Mouse (Mus musculus): ENCODE data around the gene Zfr. TPM values are rescaled to one million over a fixed set of nuclear protein-coding genes. Genes with fewer than 3 reads are reported as not detected.
A peak's percentile ranks its signal among the peaks of the same experiment; 100 is the strongest.

Zfr gene
- total and polyA plus RNA-seq, 3 experiments, result 47.5 to 89.8 (median 84.9) TPM

DNA sequence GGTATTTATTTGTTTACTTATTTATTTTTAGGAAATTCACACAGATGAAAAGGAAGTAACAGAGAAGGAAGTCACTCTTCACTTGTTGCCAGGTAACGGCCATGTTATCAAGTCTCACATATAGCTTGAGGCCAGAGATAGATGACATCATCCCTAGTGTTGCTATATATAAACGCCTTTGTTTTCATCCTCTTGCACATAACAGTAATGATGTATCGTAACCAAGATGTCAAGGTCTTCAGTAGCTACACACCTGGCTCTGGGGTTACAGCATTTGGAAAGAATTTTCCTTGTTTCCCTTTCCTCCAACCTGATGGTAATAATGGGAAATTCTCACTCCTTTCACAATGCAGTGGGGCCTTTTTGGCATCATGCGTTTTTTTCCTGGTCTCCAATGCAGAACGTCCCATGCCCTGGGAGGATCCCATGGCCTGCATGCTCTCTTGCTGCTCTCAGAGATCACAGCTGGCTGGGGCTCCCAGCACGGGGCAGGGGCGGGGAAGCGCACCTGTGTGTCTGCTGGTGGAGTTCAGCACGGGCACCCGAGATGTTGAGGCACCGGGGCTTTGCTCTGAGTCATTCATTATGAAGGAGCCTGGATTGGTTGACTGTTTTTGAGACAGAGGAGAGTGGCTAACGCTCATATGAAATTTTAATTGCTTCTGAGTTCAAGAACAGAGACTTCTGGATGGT is 112.8 kb downstream of the Zfr start (continued):
- TF ChIP-seq MAZ (IDR thresholded peaks at IDR 0.05; ENCODE audit: low read depth, low read length), result no peak
- peak; percentile 56 for TF ChIP-seq MXI1 (IDR thresholded peaks at IDR 0.05; ENCODE audit: low read depth, low read length)
- TF ChIP-seq JUND (conservative IDR thresholded peaks at IDR 0.05; ENCODE audit: low read depth, low read length), result peak; percentile 86
- no peak; the same call in 1 of the 2 replicates for TF ChIP-seq RCOR1 (conservative IDR thresholded peaks at IDR 0.05; ENCODE audit: low read depth, low read length)
- 0 out of 2 replicates have a peak, but pooled peaks have one; percentile 36 for TF ChIP-seq SIN3A (IDR thresholded peaks at IDR 0.05; ENCODE audit: low read length)
- peak; percentile 62; the same call in 1 of the 2 replicates for TF ChIP-seq MEF2A (IDR thresholded peaks at IDR 0.05; ENCODE audit: borderline replicate concordance, low read depth, low read length)
- TF ChIP-seq SMC3 (IDR thresholded peaks at IDR 0.05; ENCODE audit: low read depth, low read length), result no peak
- no peak for TF ChIP-seq KAT2A (IDR thresholded peaks at IDR 0.05; ENCODE audit: insufficient replicate concordance, low read length)

DNA sequence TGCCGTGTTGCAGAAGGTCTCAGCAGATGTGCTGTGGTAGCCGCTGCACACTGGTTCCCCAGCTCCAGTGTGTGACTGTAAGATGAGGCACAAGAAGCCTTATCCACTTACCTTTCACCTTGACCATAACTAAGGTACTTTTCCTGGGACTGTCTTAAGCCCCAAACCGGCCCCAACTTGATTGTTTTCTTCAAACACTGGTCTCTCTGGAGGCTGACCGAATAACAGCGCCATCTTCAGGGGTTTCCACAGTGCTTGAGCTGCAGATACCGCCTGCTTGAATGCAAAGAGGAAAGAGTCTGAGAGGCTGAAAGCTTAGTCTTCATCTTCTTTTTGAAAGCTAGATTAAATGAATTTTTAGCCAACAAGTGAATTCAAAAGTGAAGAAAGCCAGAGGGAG is 113.8 kb downstream of the Zfr start:
- Histone ChIP-seq H3K27ac (ENCODE audit: insufficient read depth, low read depth) (no peak overlapping the region), H3K4me3 (replicated peaks in 1 of 3; ENCODE audit: low read depth in 2 of 3, low read length in 2 of 3, poor library complexity in 1 of 3) (no peak overlapping the region), H3K27me3 (replicated peaks) (no peaks in the 10 kb centered on the region), H3K9me3 (replicated peaks; ENCODE audit: low read length) (no peaks in the 10 kb centered on the region), H3K9ac (ENCODE audit: insufficient read depth, low read depth) (no peak overlapping the region), H3K4me2 (ENCODE audit: insufficient read depth, low read depth, poor library complexity, severe bottlenecking) (no peak overlapping the region), H3K4me1 (ENCODE audit: control insufficient read depth in 1 of 2, insufficient read depth in 2 of 2) (peaks cover 25 to 69% of the 10 kb centered on the region in 2 experiments), H3K36me3 (replicated peaks in 1 of 2; ENCODE audit: control insufficient read depth in 1 of 2, insufficient read depth in 1 of 2, low read length in 1 of 2) (peaks cover 8 to 45% of the 10 kb centered on the region in 2 experiments), H3K79me2 (replicated peaks; ENCODE audit: control insufficient read depth, extremely low read depth, insufficient read depth, poor library complexity, severe bottlenecking) (no peaks in the 10 kb centered on the region; the same call in 1 of the 2 replicates)
- in situ Hi-C loops (cut with MboI; ENCODE audit: low pct_ligation_motif_present, low pct_unique_long_range_greater_than_20kb, low sequenced_read_pairs), result no loop called here
- dilution Hi-C loops (cut with MboI; ENCODE audit: extremely low pct_ligation_motif_present, extremely low pct_unique_long_range_greater_than_20kb, low sequenced_read_pairs), result no loop called here
- TF ChIP-seq CTCF (conservative IDR thresholded peaks at IDR 0.05 in 1 of 2, IDR thresholded peaks at IDR 0.05 in 1 of 2; ENCODE audit: low read depth in 2 of 2, low read length in 2 of 2) (peak in 1 of 2 experiments; percentile 41; a peak in 2 of 4 replicates), BHLHE40 (IDR thresholded peaks at IDR 0.05; ENCODE audit: low read depth, low read length) (no peak), MXI1 (IDR thresholded peaks at IDR 0.05; ENCODE audit: low read depth, low read length) (no peak)
- no peak for DNase-seq (ENCODE audit: extremely low read depth)

DNA sequence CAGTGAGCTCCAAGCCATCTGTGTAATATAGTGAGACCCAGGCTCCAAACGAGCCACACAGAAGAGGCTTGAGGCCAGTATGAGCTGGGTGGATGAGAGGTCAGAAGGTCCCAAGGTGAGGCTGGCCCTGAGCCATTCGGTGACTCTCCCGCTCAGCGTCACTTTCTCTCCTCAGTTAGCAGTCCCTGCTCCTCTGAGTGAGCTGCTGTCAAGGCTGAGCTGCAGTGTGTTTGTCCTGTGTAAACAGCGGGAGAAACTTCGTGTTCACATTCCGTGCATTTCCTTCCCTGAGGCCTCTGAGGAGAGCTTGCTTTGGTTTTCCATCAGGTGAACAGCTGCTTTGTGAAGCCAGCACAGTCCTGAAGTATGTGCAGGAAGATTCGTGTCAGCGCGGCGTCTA is 114.8 kb downstream of the Zfr start:
- Histone ChIP-seq H3K9me3 (replicated peaks; ENCODE audit: low read length) (no peaks in the 10 kb centered on the region), H3K4me2 (ENCODE audit: insufficient read depth, low read depth, poor library complexity, severe bottlenecking) (no peak overlapping the region), H3K36me3 (replicated peaks in 1 of 2; ENCODE audit: control insufficient read depth in 1 of 2, insufficient read depth in 1 of 2, low read length in 1 of 2) (peaks cover 11 to 44% of the 10 kb centered on the region in 2 experiments), H3K27ac (ENCODE audit: insufficient read depth, low read depth) (no peak overlapping the region), H3K9ac (ENCODE audit: insufficient read depth, low read depth) (no peak overlapping the region), H3K27me3 (replicated peaks) (no peaks in the 10 kb centered on the region), H3K79me2 (replicated peaks; ENCODE audit: control insufficient read depth, extremely low read depth, insufficient read depth, poor library complexity, severe bottlenecking) (no peaks in the 10 kb centered on the region; the same call in 1 of the 2 replicates), H3K4me3 (replicated peaks in 1 of 3; ENCODE audit: low read depth in 2 of 3, low read length in 2 of 3, poor library complexity in 1 of 3) (no peak overlapping the region), H3K4me1 (ENCODE audit: control insufficient read depth in 1 of 2, insufficient read depth in 2 of 2) (peaks cover 33 to 79% of the 10 kb centered on the region in 2 experiments)
- dilution Hi-C loops (cut with MboI; ENCODE audit: extremely low pct_ligation_motif_present, extremely low pct_unique_long_range_greater_than_20kb, low sequenced_read_pairs), result no loop called here
- DNase-seq (ENCODE audit: extremely low read depth), result no peak
- TF ChIP-seq ELF1 (IDR thresholded peaks at IDR 0.05; ENCODE audit: low read depth, low read length), result no peak
- TF ChIP-seq MYC (IDR thresholded peaks at IDR 0.05; ENCODE audit: low read depth, low read length), result no peak
- no peak for TF ChIP-seq CHD1 (IDR thresholded peaks at IDR 0.05; ENCODE audit: low read depth, low read length)
- TF ChIP-seq IRF4 (IDR thresholded peaks at IDR 0.05; ENCODE audit: low read depth, low read length), result no peak
- no peak for TF ChIP-seq MXI1 (IDR thresholded peaks at IDR 0.05; ENCODE audit: low read depth, low read length)
- TF ChIP-seq ZC3H11A (IDR thresholded peaks at IDR 0.05; ENCODE audit: low read depth, low read length), result no peak
- no peak for TF ChIP-seq CHD2 (IDR thresholded peaks at IDR 0.05; ENCODE audit: low read length)
- TF ChIP-seq JUN (IDR thresholded peaks at IDR 0.05; ENCODE audit: insufficient read depth, low read depth, low read length), result no peak
- no peak for TF ChIP-seq GABPA (IDR thresholded peaks at IDR 0.05; ENCODE audit: insufficient replicate concordance, low read depth, low read length)
- no peak for TF ChIP-seq TBP (conservative IDR thresholded peaks at IDR 0.05; ENCODE audit: low read depth, low read length)
- no peak for TF ChIP-seq USF2 (conservative IDR thresholded peaks at IDR 0.05; ENCODE audit: low read depth, low read length)
- no peak for TF ChIP-seq UBTF (IDR thresholded peaks at IDR 0.05; ENCODE audit: low read depth, low read length)
- TF ChIP-seq SMC3 (IDR thresholded peaks at IDR 0.05; ENCODE audit: low read depth, low read length), result no peak
- in situ Hi-C loops (cut with MboI; ENCODE audit: low pct_ligation_motif_present, low pct_unique_long_range_greater_than_20kb, low sequenced_read_pairs), result no loop called here
